Mouse (Mus musculus): ENCODE results near the gene Cox7a2l. TPM values are rescaled to one million over a fixed set of nuclear protein-coding genes. Genes with fewer than 3 reads are reported as not detected.

Cox7a2l gene
- total RNA-seq, 2 experiments from 2014 or later = 271 to 309 TPM

DNA sequence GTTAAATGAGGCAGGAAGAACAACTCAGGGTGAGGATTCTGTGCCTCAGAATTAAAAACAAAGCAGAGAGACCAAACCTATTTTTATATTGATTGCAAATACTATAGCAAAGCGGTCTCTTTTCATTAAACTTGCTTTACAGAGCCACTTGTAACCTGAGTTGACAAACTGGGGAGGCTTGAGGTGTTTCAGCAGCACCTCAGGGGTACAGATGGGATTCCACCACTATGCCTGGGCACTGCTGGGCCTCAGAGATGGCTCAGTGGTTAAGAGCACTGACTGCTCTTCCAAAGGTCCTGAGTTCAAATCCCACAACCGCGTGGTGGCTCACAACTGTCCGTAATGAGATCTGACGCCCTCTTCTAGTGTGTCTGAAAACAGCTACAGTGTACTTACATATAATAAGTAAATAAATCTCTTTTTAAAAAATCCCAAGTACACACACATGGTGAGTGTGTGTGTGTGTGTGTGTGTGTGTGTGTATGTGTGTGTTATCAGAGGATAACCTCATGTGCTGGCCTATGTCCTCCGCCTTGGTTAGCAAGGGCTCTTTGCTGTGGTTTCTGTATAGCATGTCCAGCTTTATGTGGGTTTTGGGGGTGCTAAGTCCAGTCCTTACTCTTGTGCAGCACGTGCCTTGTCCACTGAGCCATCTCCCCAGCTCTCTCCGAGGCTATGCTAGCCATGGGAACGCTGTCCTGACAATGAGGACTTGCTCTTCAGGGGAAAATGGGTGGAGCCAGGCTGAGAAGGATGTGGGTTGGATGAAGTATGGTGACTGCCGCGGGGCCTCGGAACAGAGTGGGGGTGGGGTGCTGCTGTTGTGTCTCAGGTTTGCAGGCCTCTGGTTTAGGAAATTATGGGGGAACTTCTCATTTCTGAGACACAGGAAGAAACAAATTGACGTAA is 9.7 kb upstream of the Cox7a2l start:
- DNase-seq = peak; percentile 66

DNA sequence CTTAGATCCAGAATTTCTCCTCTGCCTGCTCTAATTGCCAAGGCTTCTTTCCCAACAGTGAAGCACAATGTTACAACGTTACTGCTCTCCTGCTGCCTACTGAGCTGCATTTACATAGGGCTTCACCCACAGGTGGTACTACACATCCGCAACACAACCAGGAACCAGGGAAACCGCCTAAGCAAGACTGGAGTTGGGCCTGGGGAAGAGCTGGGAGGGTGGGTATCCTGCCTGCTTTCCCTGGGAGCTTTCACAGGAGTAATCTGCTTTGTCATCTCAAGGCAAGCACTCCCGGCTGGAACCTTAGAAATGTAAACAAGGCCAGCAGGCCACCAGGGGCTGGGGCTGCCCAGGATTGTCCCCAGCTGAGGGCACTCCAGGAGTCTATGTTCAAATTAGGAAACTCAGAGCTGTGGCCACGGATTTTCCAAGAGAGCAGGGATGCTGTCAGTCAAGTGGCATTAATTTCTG is 9.0 kb upstream of the Cox7a2l start:
- no peak for DNase-seq

DNA sequence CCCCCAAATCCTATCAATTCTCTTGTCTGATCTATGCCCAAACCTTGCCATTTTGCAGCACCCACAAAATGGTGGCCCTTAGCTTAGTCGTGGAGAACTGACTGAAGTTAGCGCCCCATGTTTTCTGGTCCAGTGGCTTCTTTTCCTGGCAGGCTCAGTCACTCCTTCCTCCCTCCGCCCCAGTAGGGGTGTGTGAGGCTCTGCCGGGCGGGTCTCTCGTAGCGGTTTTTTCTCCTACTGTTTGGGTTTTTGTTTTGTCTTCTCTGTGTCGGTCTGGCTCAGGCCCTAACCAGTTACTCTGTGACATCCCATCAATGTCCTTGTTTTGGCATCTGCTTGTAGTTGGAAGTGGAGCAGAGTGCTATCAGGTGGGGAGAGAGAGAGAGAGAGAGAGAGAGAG is 8.5 kb upstream of the Cox7a2l start:
- DNase-seq = no peak

DNA sequence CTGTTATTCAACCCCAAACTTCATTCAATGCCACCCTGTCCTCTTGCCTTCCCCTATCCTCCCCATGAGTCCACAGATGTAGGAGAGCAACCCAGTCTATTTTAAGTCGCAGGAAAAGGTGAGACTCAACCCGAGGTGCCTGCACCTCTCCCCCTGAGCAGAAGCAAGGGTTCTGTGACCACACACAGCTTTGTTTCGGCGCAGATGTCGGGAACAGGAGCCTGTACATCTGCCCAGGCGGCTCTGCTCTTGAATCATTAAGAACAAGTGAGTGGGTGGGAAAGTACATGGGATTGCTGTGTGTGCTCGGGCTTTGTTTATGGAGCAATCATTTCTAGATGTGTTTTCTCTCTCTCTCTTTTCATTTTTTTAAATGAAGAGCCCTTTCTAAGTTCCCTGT is 7.6 kb upstream of the Cox7a2l start:
- DNase-seq = no peak

DNA sequence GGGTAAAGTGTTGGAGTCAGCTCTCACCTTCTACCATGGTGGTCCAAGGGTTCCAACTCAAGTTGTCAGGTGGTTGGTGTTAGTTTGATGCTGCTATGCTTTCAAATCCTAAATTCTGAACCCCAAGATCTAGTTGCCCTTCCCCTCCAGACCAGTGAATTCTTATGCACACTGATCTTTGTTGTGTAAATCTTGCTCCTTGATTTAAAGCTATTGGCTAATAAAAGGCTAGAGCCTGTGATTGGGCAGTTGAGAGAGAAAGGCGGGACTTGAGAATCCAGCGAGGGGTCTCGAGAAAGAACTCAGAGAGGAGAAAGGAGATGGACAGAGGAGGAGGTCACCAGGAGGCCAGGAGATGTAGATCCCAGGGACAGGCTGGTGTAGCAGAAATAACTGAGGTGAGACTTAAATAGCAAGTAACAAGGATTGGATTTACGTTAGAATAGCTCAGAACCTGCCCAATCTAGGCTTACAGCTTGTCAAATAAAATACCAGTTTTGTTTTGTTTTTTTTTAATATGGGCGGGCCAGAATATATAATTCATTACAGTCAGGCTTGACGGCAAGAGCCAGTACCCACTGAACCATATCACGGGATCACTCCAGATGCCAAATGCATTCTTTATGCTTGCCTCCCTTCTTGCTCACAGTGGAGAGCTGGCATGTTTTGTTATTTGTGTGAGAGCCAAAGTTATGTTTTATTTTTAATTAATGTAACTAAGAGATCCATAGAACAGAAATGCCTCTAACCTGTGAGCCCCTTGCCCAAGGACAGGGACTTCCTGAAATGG is 5.7 kb upstream of the Cox7a2l start:
- no peak for DNase-seq

DNA sequence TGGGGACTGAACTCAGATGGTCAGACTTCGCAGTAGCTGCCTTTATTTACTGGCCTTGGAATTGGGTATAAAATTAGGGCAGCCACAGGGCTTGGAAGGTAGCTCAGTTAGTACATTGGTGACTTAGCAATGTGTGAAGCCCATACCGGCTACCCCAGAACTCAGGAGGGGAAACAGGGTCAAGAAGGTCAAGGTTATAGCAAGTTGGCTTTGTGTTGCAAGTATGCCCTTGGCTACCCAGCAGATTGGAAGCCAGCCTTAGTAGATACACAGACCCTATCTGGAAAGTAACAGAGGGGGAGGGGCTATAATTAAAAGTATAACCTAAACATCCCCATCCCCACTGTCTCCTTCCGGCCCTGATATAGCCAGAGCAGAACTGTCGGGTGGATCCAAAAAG is 4.8 kb upstream of the Cox7a2l start:
- DNase-seq = no peak

DNA sequence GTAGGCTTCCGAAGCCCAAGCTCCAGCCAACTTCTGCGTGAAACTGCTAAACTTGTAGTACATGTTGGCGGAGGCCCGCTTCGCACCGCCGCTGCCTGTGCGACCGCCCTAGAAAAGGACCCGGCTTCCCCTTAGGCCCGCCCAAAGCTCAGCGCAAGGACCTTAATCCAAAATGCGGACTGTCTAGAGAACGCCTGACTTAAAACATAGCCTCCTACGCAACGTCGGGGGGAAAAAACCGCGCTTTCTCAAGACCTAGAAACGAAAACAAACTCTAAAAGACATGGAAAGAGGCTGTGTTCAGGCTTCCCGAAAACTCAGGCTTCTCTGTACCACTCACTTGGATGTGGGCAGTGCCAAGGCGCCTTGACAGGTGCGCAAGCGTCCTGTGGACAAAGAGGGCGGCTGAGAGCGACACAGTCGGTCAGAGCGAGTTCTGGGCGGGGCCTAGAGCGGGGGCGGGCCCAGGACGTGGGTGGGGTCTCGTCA is 2.9 kb downstream of the Cox7a2l start:
- peak; percentile 91 for DNase-seq

DNA sequence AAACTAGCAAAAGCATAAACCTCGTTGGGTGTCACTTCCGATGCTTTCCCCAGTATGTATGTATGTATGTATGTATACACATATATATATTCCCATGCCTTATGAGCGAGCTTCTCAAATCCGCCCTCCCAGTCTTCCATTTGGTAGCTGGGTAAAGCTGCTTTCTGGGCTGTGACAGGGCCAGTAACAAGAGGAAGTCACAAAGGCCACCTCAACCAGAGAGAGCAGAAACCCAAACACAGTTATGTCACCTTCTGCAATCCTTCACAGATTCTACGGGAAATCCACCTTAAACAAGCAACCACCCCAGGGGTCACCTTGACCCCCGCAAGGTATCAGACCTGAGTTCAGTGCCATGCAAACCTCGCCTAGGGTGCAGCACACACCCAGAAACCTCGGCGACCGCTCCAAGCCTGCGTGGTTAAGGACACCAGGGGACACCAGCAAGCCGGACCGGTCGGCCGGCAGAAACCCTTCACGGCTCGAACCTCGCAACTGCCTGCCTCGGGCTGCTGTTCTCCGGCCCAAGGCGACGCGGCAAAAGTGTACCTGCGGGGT is 3.4 kb downstream of the Cox7a2l start:
- no peak for DNase-seq

DNA sequence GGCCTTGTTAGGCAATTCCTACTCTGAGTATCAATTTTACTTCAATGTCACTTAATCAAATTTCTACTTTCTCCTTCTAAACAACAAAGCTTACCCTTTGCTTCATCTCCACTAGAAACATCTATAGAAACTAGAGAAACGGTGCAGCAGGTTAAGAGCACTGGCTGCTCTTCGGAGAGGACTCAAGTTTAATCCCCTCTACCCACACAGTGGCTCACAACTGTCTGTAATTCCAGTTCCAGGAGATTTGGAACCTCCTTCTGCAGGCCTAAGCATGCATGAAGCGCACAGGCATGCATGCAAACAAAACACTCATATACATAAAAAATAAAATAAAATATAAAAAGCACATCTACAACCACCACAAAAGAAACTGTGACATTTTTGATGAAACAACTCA is 5.0 kb downstream of the Cox7a2l start:
- no peak for DNase-seq

DNA sequence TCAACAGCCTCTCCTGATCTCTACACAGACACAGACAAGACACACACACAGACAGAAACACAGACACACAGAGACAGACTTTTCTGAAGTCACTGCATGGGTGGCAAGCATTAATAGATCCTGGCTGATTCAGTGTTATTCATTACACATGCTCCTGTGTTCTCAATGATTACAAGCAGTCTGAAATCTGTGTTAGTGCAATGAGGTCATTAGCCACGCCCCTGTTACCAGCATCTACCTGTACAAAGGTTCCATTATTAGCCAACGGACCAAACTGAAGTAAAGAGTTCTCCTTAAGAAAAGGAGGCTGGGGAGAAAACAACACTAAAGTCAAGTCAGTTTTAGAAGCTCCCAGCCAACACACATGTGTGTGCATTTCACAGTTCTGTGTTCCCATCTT is 13.4 kb downstream of the Cox7a2l start:
- DNase-seq = no peak

DNA sequence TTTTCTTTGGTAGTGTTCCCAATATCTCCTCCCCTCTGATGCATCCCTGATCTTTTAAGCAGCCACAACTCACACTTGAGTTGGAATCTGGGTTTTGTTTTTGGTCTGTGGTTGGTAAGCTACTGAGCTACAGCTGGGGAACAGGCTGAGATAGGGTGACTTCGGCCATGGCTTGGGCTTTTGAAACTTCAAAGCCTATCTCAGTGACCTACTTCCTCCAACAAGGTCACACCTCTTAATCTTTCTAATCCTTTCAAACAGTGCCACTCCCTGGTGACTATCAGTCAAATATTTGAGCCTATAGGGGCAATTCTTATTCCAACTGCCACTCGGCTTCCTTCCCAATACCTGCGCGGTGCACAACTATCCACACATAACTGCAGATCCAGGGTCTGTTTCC is 17.4 kb downstream of the Cox7a2l start:
- no peak for DNase-seq

DNA sequence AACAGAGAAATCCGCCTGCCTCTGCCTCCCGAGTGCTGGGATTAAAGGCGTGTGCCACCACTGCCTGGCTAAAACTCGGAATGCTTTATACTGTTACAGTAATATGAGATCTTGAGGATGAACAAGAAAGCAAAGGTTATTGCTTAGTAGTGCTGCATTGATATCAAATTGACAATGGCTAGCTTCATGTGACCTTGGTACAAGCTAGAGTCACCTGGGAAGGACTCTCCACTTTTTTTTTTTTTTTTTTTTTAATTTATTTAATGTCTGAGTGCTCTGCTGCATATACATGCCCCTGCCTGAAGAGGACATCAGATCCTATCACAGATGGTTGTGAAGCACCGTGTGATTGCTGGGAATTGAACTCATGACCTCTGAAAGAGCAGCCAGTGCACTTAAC is 18.2 kb downstream of the Cox7a2l start:
- DNase-seq = no peak

DNA sequence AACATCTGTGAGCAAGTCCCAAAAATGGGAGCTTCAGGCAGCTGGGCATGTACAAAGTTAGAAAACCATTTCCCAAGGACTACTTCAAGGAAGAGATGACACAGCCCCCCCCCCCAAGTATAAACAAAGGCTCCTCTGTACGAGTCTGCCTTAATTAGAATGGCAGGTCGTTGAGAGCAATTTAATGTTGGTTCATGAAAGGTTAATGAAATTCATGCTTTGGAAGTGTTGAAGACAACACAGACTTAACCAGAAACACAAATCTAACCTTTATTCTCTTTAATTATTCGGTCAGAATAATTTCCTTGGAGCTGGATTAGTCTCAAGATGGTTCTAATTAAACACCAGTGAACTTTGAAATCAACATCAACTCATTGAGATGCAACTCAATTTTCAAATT is 29.4 kb downstream of the Cox7a2l start:
- DNase-seq = no peak

DNA sequence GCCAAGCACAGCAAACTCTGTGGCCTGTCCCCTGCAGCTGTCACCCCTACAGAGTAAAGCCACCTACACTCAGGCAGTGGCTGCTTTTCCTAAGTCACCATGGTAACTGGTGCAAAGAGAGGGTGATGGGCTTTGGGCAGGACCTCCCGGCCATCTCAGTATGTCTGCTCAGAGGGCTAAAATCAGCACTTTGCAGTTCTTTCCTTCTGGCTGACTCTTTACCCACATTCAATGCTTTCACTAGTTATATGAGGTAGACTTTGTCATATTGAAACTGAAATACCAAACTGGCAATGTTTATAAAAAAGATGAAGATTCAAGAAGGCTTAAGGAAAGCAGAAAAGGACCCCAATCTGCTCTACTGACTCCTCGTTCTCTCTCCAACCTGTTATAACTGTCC is 33.3 kb downstream of the Cox7a2l start:
- DNase-seq = no peak

DNA sequence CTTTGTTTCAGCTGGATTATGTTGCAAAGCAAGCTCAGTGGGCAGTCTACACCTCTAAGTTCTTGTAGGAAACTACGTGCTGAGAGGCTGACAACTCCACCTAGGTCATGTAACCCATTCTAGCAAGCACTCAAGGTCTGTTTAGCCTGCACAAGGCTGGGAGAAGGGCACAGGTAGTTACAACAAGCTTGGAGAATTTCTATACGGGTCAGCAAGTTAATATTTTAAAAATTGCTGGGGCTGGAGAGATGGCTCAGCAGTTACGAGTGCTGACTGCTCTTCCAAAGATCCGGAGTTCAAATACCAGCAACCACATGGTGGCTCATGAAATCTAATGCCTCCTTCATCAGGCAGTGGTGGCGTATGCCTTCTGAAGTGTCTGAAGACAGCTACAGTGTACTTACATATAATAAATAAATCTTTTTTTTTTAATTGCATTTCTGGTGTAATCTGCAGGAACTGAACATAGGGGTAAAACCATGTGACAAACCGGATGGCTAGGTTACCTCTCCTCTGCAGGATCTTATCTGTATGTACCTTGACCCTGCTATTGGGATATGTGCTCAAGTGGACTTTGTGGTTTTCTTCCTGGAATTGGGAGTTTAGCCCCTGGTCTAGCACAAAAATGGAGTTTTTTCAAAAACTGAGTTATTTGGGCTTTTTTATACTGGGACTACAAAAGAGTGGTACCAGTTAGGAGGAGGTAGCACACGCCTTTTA is 34.2 kb downstream of the Cox7a2l start:
- no peak for DNase-seq

DNA sequence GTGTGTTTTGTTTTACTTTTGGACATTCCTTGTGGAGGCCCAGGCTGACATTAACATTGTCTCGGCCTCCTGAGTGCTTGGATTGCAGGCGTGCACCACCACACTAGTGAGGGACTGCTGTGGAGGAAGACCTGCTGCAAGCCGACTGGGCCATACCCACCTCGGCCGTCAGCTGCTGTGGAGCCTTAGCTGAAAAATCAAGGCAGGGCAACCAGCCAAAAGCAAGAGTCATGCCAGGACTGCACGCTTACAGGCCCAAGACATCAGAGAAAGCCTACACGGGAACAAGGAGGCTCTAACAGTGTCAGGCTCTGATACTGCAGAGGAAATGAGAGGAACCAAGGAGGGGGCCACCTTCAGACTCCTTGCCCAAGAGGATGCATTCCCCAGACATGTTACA is 35.6 kb downstream of the Cox7a2l start:
- peak; percentile 42 for DNase-seq

DNA sequence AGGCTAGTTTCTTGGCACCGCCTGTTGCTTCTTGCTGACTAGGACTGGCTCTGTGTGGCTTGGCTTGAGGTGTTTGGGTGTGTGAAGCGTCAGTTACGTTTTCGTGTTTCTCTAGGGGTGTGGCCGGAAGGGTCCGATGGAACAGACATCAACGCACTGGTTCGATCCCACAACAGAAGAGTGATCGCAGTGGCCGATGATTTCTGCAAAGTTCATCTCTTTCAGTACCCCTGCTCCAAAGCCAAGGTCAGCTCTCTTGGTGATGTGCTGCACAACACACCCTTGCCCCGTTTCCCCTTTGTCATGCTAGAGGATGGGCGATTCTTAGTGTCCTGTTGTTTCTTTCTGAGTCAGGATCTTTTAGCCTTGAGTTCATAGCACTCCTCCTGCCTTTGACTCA is 40.0 kb downstream of the Cox7a2l start:
- no peak for DNase-seq

DNA sequence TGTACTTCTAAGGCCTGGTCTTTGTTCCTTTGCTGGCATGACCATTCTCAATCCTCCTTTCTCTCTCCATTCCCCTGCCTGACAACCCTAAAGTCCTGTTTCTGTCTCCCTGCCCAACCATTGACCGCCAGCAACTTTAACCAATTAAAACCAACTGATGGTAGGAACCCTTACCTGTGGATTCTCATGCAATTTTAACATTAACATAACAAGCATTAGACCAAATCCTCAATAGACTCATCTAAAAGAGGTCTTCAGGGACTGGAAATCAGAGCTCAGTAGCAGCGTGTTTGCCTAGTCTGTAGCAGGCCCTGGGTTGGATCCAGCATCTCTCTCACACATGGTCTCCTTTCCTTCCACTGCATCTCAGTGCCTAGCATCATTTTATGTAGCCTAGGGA is 47.5 kb downstream of the Cox7a2l start:
- no peak for DNase-seq

DNA sequence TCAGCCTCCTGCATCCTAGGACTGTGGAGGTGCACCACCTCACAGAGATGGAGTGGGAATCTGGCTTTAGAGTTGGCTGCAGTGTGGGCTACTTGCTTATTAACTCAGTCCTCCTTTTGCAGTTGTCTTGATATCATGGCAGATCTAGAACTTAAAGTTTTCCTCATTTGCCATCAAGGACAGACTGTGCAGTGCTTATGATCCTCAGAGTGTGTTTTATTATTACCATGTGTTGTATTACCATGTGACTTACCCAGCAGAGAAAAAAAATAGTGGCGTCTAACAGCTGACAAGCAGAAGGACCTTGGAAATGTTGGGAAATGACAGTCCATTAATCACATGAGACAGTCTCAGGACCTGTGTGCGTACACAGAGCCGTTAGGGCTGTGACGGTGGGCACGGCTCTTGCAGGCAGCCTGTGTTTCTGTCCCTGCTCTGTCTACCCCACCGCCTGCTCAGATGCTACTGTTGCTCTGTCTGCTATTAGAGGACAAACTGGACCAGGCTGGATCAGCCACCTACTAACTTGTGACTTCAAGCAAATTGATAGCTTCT is 50.4 kb downstream of the Cox7a2l start:
- DNase-seq = peak; percentile 29

DNA sequence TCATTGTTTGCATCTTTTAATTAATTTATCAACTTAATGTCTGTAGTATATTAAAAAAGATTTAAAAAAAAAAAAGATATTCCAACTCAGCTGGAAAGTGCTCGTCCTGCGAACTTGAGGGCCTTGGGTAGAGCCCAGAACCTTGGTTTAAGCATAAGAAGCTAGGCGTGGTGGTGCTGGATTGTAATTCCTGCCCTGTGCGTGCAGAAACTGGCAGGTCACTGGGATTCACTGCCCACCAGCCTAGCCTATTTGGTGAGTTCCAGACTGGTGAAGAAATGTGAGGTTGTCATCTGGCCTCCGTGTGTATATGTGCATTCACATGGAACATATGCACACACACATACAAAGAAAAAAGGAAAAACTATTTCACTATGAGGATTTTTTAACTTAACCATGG is 51.2 kb downstream of the Cox7a2l start:
- DNase-seq = no peak

DNA sequence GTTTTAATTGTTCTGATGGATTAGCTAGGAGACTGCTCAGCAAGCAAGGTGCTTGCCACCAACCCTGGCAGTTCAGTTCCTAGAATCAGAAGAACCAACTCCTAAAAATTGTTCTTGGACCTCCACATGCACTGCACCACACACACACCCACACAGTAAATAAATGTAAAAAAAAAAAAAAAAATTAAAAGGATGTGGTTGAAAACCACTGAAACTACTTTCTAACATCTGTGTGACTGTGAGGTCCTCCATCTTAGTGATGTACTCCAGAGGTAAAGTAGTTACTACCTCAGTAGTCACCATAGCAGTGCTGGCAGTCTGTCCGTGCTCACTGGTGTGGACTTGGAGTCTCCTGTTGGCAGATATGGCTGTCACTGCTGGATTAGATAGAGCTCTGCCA is 59.9 kb downstream of the Cox7a2l start:
- no peak for DNase-seq

DNA sequence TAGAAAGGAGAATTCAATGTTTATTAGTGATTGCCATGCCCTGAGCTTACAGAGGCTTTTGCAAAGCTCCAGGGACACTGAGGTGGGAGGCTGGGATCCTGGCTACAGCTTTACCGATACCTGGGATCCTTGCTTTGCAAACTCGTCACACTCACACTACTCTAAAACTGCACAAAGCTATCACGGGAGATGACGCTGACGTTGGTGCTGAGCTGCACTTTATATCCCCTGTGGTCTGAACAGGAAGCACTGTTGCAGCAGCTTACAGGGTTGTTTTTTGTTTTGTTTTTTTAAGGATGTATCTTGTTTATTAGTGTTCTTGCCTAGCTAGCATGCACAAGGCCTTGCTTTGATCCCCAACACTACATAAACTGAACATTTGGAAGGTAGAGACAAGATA is 63.5 kb downstream of the Cox7a2l start:
- no peak for DNase-seq

All from adrenal gland, postnatal 10 days (tissue).